Mouse (Mus musculus): Measurements from ENCODE around the gene Proca1.

GRCm38 (mm10) chr11:78178859-78179437 is 14.2 kb upstream of the Proca1 start:
- TF ChIP-seq ZC3H11A (IDR thresholded peaks at IDR 0.05; ENCODE audit: borderline replicate concordance, low read depth, low read length): no peak
- TF ChIP-seq ZNF384 (IDR thresholded peaks at IDR 0.05; ENCODE audit: low read depth, low read length): no peak
- no peak for TF ChIP-seq MAFK (IDR thresholded peaks at IDR 0.05; ENCODE audit: insufficient read depth, low read depth, low read length)
- peak; percentile 48; the same call in 1 of the 2 replicates for TF ChIP-seq HCFC1 (IDR thresholded peaks at IDR 0.05; ENCODE audit: borderline replicate concordance, insufficient read depth, low read length)
- TF ChIP-seq CHD2 (IDR thresholded peaks at IDR 0.05; ENCODE audit: low read depth, low read length): peak; percentile 81

All from ES-E14 (cell line).